Mouse (Mus musculus): ENCODE data around the gene Trp53bp1. TPM values are rescaled to one million over a fixed set of nuclear protein-coding genes. Genes with fewer than 3 reads are reported as not detected.
A peak's percentile ranks its signal among the peaks of the same experiment; 100 is the strongest.

Trp53bp1 gene
- polyA plus RNA-seq, 1 experiment from 2014 or later, result 55.5 TPM

DNA sequence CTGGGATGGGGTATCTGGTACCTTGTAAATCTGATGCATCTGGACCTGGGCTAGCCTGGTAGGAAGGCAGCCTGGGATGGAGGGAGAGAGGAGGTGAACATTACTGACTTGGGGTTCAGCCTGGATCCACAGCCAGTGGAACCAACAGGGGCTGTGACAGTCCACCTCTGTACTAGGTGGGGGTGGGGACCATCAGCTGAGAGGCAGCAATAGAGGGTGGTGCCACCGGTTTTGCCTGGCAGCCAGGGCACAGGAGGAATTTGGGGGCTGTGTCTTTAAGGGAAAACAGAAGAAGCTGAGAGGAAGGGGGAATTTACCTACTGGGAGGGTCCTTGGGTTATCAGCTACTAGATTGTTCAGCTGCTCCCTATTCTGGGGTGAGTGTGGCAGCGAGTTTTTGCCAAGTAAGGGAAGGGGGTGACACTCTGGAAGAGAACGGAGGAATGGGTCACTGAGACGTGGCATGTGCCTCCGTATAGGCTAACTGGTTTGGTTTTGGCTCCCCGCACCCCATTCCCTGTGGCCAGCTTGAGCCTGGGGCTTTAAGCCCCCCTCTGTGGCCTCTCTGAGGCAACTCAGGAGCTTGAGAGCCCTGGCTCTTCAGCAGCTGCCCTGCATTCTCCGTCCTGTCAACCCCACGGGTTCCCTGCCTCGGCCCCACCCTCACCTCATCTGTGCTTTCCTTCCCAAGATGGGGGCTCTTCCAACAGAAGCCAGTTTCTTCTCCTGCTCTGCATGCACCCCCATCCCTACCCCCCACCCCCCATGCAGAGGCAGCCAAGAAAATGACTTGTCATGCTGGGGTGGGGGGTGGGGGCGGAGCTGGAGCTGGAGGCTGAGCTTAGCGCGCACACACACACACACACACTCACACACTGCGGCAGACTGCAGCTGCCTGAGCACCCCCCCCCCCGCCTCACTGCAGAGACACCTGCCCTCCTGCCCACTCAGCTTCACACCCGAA is 24.7 kb upstream of the Trp53bp1 start:
- Histone ChIP-seq H3K4me3 (replicated peaks; ENCODE audit: low read length) (peak overlapping the region; percentile 50), H3K27me3 (ENCODE audit: control insufficient read depth, insufficient read depth, low read length) (no peaks in the 10 kb centered on the region), H3K4me2 (ENCODE audit: low read depth, low read length) (peak overlapping the region; percentile 52), H3K27ac (ENCODE audit: low read length) (peak overlapping the region; percentile 61; the same call in 1 of the 2 replicates), H3K4me1 (ENCODE audit: control insufficient read depth, insufficient read depth, low read length) (peaks cover 31% of the 10 kb centered on the region), H3K9me3 (replicated peaks; ENCODE audit: control insufficient read depth, low read length) (no peaks in the 10 kb centered on the region), H3K9ac (ENCODE audit: low read length) (peak overlapping the region; percentile 59), H3K36me3 (ENCODE audit: control insufficient read depth, insufficient read depth, low read length) (no peaks in the 10 kb centered on the region; the same call in 1 of the 2 replicates)
- ATAC-seq (ENCODE audit: insufficient read depth, low FRiP score), result peak; percentile 10
- 1% methylated on average over 15 of the region's 15 CpGs for WGBS

DNA sequence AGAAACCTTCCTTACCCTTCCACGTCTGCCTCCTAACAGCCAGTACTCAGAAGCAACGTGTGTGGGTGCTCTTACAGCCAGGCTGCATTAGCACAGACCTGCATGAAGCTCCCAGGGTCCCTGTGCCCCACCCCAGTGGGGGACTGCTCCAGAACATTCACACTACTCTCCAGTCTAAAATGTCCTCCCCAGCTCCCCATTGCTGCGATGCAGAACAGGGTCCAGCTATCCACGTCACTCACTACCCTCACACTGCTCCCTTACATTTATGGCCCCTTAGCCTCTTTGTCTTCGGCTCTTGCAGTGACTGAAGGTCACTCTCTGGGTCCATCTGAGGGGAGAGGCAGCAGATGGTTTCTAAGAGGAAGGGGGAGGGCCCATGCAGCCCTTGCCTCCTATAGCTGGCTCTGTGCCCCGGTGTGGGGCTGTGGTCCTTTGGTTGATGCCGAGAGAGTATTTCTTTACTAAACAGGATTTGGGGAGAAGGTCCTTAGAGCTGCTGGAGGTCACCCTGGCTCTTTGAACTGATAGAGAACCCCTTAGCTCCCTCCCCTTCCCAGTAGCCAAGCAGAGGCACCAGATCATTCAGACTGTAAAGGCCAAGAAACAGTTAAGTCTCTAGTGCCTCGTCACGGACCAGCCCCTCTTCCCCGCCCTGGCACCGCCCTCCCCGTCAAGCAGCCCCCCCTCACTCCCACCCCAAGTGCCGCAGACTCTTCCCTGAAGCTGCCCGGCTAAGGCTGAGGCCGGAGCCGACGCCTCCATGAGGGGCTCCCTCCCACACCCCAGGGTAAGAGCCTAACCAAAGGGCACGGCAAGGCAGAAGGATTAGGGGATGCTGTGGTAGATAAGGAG is 23.8 kb upstream of the Trp53bp1 start:
- peak overlapping the region; percentile 50 for H3K4me3 ChIP-seq (replicated peaks; ENCODE audit: low read length)
- WGBS, result 2% methylated on average over 18 of the region's 18 CpGs
- H3K27me3 ChIP-seq (ENCODE audit: control insufficient read depth, insufficient read depth, low read length), result peaks cover 8% of the 10 kb centered on the region
- H3K36me3 ChIP-seq (ENCODE audit: control insufficient read depth, insufficient read depth, low read length), result no peaks in the 10 kb centered on the region; the same call in 1 of the 2 replicates
- H3K9me3 ChIP-seq (replicated peaks; ENCODE audit: control insufficient read depth, low read length), result no peaks in the 10 kb centered on the region
- peak overlapping the region; percentile 52 for H3K4me2 ChIP-seq (ENCODE audit: low read depth, low read length)
- ATAC-seq (ENCODE audit: insufficient read depth, low FRiP score), result peak; percentile 84
- peaks cover 32% of the 10 kb centered on the region for H3K4me1 ChIP-seq (ENCODE audit: control insufficient read depth, insufficient read depth, low read length)
- H3K9ac ChIP-seq (ENCODE audit: low read length), result peak overlapping the region; percentile 59
- peak overlapping the region; percentile 61 for H3K27ac ChIP-seq (ENCODE audit: low read length)

DNA sequence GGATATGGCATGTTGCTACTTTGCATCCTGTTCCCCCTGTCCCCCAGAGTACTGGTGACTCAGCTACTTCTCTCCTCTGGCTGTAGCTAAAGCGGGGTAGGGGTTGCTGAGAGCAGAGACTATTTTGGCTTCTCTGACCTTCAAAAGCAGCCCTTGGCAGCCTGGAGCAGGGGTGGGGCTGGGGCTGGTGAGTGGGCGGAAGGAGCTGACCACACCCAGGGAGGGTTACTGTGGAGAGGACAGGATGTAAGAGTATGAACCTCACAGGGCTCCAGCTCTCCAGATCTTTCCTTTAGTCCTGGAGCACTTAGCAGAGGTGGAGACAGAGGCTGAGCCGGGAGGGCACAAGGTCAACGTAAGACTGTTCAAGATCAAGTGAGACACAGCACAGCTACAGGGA is 23.0 kb upstream of the Trp53bp1 start:
- peaks cover 14% of the 10 kb centered on the region for H3K27me3 ChIP-seq (ENCODE audit: control insufficient read depth, insufficient read depth, low read length)
- WGBS, result 26% methylated on average over 4 of the region's 4 CpGs
- peaks cover 38% of the 10 kb centered on the region for H3K4me1 ChIP-seq (ENCODE audit: control insufficient read depth, insufficient read depth, low read length)

DNA sequence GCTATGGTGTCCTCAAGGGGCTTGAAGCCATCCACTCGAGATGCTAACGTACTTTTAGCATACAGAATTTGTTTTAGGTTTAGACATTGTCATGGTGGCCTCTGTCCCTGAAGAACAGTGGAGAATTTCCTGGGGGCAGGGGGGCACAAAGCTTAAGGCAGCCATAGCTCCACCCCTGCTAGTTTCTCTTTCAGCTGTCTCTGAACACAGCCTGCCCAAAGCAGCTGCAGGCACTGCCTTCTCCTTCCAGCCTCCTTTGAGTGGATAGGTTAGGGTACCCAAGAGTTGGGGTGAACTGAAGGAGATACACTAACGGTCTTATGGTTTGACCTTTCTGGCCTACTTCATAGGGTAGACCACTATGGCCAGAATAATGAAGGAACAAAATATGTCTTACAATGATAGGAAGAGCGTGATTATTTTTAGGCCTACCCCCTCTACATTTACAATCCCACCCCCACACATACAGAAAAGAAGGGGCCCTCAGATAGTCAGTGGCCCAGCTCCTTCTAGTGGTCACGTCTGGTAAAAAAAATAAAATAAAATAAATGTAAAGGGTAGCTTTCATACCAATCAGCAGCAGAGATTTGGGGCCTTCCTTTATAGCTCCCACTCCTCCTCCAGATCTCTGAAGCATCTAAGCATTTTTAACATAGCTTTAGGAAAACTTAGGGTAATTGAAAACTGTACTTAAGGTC is 21.3 kb upstream of the Trp53bp1 start:
- no peak overlapping the region for H3K27ac ChIP-seq (ENCODE audit: low read length)
- ATAC-seq (ENCODE audit: insufficient read depth, low FRiP score), result no peak
- 64% methylated on average over 5 of the region's 5 CpGs for WGBS

More for the DNA sequence above, 23.0 kb upstream of the Trp53bp1 start:
- H3K4me2 ChIP-seq (ENCODE audit: low read depth, low read length), result peak overlapping the region; percentile 52
- H3K4me3 ChIP-seq (replicated peaks; ENCODE audit: low read length), result peak overlapping the region; percentile 50
- H3K36me3 ChIP-seq (ENCODE audit: control insufficient read depth, insufficient read depth, low read length), result no peaks in the 10 kb centered on the region
- no peaks in the 10 kb centered on the region for H3K9me3 ChIP-seq (replicated peaks; ENCODE audit: control insufficient read depth, low read length)
- peak overlapping the region; percentile 59 for H3K9ac ChIP-seq (ENCODE audit: low read length)
- ATAC-seq (ENCODE audit: insufficient read depth, low FRiP score), result peak; percentile 9; the same call in 1 of the 2 replicates
- H3K27ac ChIP-seq (ENCODE audit: low read length), result peak overlapping the region; percentile 42

DNA sequence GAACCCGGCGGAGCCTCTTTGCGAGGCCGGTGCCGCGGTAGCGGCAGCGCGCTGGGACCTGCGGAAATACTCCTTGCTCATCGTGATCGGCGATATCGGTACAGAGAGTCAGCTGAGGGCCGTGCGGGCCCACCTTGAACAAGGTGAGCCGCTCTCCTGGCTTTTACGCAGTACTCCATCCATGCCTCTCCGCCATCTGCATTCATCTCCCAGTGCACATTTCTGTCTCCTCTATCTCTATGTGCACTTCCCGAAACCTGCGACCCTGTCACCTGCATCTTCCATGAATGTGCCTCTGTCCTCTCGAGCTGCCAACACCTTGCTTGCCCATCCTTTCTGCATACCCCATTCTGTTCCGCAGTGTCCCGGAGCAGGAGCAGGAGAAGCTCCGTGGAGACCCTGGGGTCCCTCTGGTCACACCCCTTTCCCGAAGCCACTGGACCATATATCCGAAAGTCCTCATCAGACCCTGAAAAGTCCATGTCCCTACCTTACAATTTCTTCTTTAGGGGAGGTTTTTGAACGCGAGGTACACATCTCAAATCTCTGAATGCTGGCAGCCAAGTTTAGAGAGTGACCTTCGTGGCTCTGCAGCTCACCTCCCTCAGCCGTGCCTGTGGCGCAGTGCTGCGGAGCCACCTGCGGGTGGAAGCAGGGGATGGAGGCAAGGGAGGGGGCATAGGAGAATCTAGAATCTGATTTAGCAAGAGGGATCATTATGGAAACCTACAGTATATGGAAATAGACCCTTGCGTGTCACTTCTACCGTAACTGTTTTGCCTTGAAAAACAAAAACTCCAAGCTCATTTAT is 18.7 kb upstream of the Trp53bp1 start:
- peaks cover 20% of the 10 kb centered on the region for H3K4me1 ChIP-seq (ENCODE audit: control insufficient read depth, insufficient read depth, low read length)
- H3K9ac ChIP-seq (ENCODE audit: low read length), result peak overlapping the region; percentile 62
- no peaks in the 10 kb centered on the region for H3K36me3 ChIP-seq (ENCODE audit: control insufficient read depth, insufficient read depth, low read length)
- peak overlapping the region; percentile 65 for H3K4me3 ChIP-seq (replicated peaks; ENCODE audit: low read length)
- peaks cover 18% of the 10 kb centered on the region for H3K27me3 ChIP-seq (ENCODE audit: control insufficient read depth, insufficient read depth, low read length)
- H3K9me3 ChIP-seq (replicated peaks; ENCODE audit: control insufficient read depth, low read length), result no peaks in the 10 kb centered on the region
- H3K4me2 ChIP-seq (ENCODE audit: low read depth, low read length), result peak overlapping the region; percentile 94
- no peak; the same call in 1 of the 2 replicates for ATAC-seq (ENCODE audit: insufficient read depth, low FRiP score)
- 4% methylated on average over 36 of the region's 36 CpGs for WGBS
- no peak overlapping the region for H3K27ac ChIP-seq (ENCODE audit: low read length)

More for the DNA sequence above, 21.3 kb upstream of the Trp53bp1 start:
- Histone ChIP-seq H3K4me2 (ENCODE audit: low read depth, low read length) (no peak overlapping the region), H3K27me3 (ENCODE audit: control insufficient read depth, insufficient read depth, low read length) (peaks cover 18% of the 10 kb centered on the region), H3K36me3 (ENCODE audit: control insufficient read depth, insufficient read depth, low read length) (no peaks in the 10 kb centered on the region), H3K9me3 (replicated peaks; ENCODE audit: control insufficient read depth, low read length) (no peaks in the 10 kb centered on the region), H3K4me1 (ENCODE audit: control insufficient read depth, insufficient read depth, low read length) (peaks cover 35% of the 10 kb centered on the region), H3K9ac (ENCODE audit: low read length) (no peak overlapping the region), H3K4me3 (replicated peaks; ENCODE audit: low read length) (no peak overlapping the region)

DNA sequence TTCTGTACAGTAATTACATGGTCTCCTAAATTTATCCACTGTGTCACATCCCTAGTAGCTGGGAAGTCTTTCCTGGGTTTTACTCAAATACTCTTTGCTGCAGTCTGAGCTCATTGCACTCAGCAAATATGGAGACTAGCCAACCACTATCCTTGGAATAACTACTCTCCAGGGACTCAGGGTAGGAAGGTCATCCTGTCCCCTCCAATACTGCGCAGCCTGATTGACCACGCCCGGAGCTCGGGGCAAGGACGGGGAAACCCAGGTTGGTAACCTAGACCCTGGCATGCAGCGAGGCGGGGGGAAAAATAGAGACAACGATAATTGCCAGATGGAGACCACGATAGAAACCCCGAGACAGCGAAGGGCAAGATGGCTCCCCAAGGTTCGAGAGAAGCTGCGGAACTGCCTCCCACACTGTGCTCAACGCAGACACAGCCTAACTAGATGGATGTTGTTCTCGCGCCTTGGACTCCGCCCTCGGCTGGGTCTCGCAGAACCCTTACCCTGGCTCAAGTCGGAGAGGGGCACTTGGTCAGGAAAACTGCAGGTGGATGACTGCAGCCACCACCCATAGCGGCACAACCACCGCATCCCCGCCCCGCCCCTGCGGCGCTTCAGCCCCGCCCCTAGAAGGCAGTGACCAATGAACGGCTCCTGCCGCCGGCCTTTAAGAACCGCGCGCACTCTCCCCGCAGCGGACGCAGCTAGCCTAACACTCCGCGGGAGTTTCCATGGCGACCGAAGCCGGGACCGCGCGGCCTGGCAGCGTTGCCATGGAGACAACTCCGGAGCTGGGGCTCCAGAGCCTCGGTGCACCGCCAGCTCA is 17.9 kb upstream of the Trp53bp1 start, which contains the start of gene Map1a:
Gene Map1a (plus strand): TSS at position 700 of the 829 bp plus-strand sequence.
- peaks cover 13% of the 10 kb centered on the region for H3K4me1 ChIP-seq (ENCODE audit: control insufficient read depth, insufficient read depth, low read length)
- H3K27me3 ChIP-seq (ENCODE audit: control insufficient read depth, insufficient read depth, low read length), result peaks cover 18% of the 10 kb centered on the region
- peak within 1 kb of the TSS; percentile 65 for H3K4me3 ChIP-seq (replicated peaks; ENCODE audit: low read length)
- ATAC-seq (ENCODE audit: insufficient read depth, low FRiP score), result peak; percentile 96
- peak within 1 kb of the TSS; percentile 94 for H3K4me2 ChIP-seq (ENCODE audit: low read depth, low read length)
- no peak within 1 kb of the TSS for H3K27ac ChIP-seq (ENCODE audit: low read length)
- no peaks in the 10 kb centered on the region for H3K36me3 ChIP-seq (ENCODE audit: control insufficient read depth, insufficient read depth, low read length)
- H3K9me3 ChIP-seq (replicated peaks; ENCODE audit: control insufficient read depth, low read length), result no peaks in the 10 kb centered on the region
- 1% methylated on average over 48 of the region's 48 CpGs for WGBS
- peak within 1 kb of the TSS; percentile 62 for H3K9ac ChIP-seq (ENCODE audit: low read length)

DNA sequence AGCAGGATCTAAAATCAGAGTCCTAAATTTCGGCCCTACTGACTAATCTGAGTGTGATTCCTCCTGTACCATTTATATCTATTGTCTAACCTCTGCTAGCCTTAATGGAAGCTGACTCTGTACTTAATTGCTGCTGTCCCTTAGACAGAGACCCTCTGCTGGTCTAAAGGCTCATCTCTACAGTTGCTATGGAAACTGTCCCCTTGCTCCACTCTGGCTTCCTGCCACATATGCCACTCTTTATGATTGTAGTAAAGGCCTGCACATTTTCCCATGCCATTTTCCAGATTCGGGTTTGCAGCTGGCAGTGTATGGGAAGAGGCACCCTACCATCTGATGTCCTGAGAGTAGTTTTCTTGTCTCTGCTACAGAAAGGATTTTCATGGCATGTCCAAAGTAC is 16.6 kb upstream of the Trp53bp1 start:
- H3K9ac ChIP-seq (ENCODE audit: low read length), result no peak overlapping the region
- peaks cover 18% of the 10 kb centered on the region for H3K27me3 ChIP-seq (ENCODE audit: control insufficient read depth, insufficient read depth, low read length)
- no peak overlapping the region for H3K4me2 ChIP-seq (ENCODE audit: low read depth, low read length)
- H3K9me3 ChIP-seq (replicated peaks; ENCODE audit: control insufficient read depth, low read length), result no peaks in the 10 kb centered on the region
- ATAC-seq (ENCODE audit: insufficient read depth, low FRiP score), result no peak
- WGBS, result 72% methylated on average over 2 of the region's 2 CpGs
- peaks cover 10% of the 10 kb centered on the region for H3K4me1 ChIP-seq (ENCODE audit: control insufficient read depth, insufficient read depth, low read length)
- H3K27ac ChIP-seq (ENCODE audit: low read length), result no peak overlapping the region
- no peak overlapping the region for H3K4me3 ChIP-seq (replicated peaks; ENCODE audit: low read length)
- H3K36me3 ChIP-seq (ENCODE audit: control insufficient read depth, insufficient read depth, low read length), result no peaks in the 10 kb centered on the region

Data from stomach, embryonic 16.5 days (tissue).